Mouse (Mus musculus): ENCODE data around the gene Olfr805.

Olfr805 gene

DNA sequence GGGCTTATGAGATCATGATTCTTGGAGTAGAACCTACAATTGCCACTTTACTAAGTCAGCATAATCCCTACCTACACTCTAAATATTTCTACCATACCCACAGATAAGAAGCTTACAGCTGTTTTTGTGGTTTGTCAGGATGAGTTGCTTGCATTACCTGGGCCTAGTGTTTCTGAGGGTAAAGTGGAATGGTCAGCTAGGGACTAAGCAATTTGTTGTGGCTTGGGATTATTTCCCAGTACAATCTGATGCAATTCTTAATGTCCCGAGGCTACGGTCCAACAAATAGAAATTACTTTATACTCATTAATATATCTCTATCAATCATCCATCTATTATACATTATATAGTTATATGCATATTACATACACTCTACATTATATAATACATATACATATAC, at the start of gene Olfr805:
Gene Olfr805 (minus strand): TSS at position 101 of the 400 bp plus-strand sequence.
- DNase-seq: no peak

GRCm38 (mm10) chr10:129778123-129778522, 48.9 kb upstream of the Olfr805 start:
- DNase-seq: no peak

GRCm38 (mm10) chr10:129774338-129774737, 45.2 kb upstream of the Olfr805 start, which contains the start of gene Olfr809:
Gene Olfr809 (plus strand): TSS chr10:129774638.
- DNase-seq: no peak

GRCm38 (mm10) chr10:129765182-129765581, 36.0 kb upstream of the Olfr805 start, which contains the start of gene Olfr808:
Gene Olfr808 (plus strand): TSS chr10:129765482.
- no peak for DNase-seq

DNA sequence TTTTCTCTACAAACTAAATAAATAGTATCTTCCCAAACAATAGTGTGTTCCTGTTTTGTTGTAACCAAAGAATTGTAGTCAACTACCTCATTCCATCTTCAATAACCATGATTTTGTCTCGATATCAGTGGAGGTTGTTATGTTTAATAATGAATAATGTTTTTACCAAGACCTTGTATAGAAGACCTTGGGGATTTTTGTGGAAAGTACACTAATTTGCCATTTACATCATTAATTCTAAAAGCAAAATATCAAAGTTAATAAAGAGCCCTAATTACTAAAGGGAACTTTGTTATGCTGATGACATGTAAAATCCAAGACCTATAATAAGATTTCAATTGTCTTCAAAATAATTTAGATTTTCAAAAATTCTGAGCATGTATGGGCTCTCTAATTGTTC, 28.5 kb upstream of the Olfr805 start, which contains the start of gene Olfr807:
Gene Olfr807 (minus strand): TSS at position 101 of the 400 bp plus-strand sequence.
- DNase-seq: no peak

DNA sequence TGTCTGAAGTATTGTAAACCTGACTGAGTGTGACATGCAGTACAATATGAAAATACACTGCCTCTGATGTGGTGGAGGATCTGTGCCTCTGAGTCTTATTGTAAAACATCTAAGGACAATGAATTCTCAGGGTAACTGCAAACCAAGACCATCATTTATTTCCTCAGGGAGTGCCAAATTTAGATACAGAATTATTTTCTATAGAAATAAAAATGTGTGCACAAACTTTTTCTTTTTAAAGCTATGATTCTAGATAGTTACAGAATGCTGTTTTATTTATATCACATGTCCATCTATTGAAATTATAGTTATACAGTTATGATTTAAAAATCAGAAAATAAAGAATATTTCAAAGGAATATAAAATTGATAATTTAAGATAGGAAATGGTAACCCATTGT, 12.6 kb upstream of the Olfr805 start, which contains the start of gene Olfr806:
Gene Olfr806 (minus strand): TSS at position 101 of the 400 bp plus-strand sequence.
- no peak for DNase-seq

- no peak for DNase-seq
Measured at GRCm38 (mm10) chr10:129702910-129703309, 26.3 kb downstream of the Olfr805 start, which contains the start of gene Olfr804. Gene Olfr804 (plus strand): TSS chr10:129703210.

DNA sequence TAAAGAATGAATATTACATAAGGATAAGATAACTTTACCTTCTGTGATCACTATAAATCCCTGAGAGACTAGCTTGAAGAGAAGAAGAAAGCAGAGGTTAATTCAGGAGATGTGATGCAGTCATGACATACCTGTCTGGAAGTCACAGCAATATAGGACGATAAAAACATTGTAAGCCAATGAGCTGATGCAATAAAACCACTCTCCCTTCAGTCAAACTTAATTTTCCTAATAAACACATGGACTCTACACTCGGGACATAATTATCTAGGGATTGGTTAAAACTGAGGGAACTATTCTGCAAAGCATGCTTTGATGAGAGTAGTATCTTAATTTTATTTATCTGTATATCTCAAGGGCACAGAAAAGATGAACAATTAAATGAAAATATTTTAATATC, 35.0 kb downstream of the Olfr805 start, which contains the start of gene Olfr803:
Gene Olfr803 (minus strand): TSS at position 101 of the 400 bp plus-strand sequence.
- no peak for DNase-seq

DNA sequence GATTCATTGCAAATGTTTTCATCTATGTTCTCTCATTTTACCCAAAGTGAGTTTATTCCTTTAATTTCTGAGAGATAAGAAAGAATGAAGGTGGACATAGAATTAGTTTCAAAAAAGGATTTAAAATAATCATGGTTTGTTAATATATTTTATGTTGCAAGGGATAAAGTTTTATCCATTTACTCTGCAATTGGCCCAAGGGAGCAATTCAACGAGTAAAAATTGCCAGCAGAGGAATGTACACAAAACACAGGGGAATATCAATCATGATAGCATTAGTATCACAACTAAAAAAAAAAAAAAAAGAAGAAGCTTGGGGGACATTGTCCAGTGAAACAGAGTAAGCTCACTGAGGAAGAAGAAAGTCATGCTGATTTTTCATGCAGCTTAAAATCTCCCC, 41.1 kb downstream of the Olfr805 start, which contains the start of gene Olfr802:
Gene Olfr802 (minus strand): TSS at position 101 of the 400 bp plus-strand sequence.
- no peak for DNase-seq

DNA sequence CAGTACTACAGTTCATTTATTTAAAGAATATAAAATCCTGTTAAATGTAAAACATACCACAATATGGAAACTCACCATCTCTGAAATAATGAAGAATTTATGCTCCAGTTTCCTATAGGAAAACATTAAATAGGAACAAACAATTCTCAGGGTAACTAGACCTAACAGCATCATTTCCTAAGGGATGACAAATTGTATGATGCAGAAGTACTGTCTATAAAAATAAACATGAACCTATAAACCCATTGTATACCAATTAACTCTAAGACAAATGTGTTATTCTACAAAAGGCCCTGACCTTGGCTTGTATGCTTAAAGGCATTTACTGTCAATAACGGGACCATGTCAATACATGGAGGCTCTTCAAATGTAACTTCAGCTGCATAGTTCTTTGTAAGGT, 55.4 kb downstream of the Olfr805 start, which contains the start of gene Olfr801:
Gene Olfr801 (minus strand): TSS at position 101 of the 400 bp plus-strand sequence.
- DNase-seq: no peak
